Mouse (Mus musculus) heart, embryonic 15.5 days (tissue): ENCODE measurements around the gene Sla2. TPM values are rescaled to one million over a fixed set of nuclear protein-coding genes. Genes with fewer than 3 reads are reported as not detected.
"Not testable (repeated sequence)": the region's sequence is repeated elsewhere in the genome, so short reads cannot be mapped to it uniquely, and the experiment has no call there.

Experiments used
- ATAC-seq: fragments of 200-750 bp; cut with Nextera tagmentation; replicated peaks from 2 replicates; pipeline ENCODE4 v1.8.0; 2017; ENCODE audit warnings: low read depth, moderate TSS enrichment; ENCODE audit not compliant: insufficient number of reproducible peaks, insufficient read depth, low FRiP score
- H3K27ac ChIP-seq: fragments of 300-500 bp; sonication (generic); 2 replicates; pipeline ENCODE4 v1.5.1; 2015; ENCODE audit warnings: mild to moderate bottlenecking, inconsistent platforms
- H3K27me3 ChIP-seq: fragments of 300-500 bp; sonication (generic); 2 replicates; pipeline ENCODE4 v1.6.1; 2015; ENCODE audit warnings: inconsistent platforms
- H3K36me3 ChIP-seq: fragments of 300-500 bp; sonication (generic); 2 replicates; pipeline ENCODE4 v1.6.1; 2015; ENCODE audit warnings: mild to moderate bottlenecking, inconsistent platforms
- H3K4me1 ChIP-seq: fragments of 300-500 bp; sonication (generic); replicated peaks from 2 replicates; pipeline ENCODE4 v1.6.1; 2015; ENCODE audit warnings: inconsistent platforms
- H3K4me2 ChIP-seq: fragments of 300-500 bp; sonication (generic); 2 replicates; pipeline ENCODE4 v1.6.1; 2015; ENCODE audit warnings: inconsistent platforms, mild to moderate bottlenecking, moderate library complexity
- H3K4me3 ChIP-seq: fragments of 300-500 bp; sonication (generic); 2 replicates; pipeline ENCODE4 v1.5.1; 2015; ENCODE audit warnings: mild to moderate bottlenecking, inconsistent platforms
- H3K9ac ChIP-seq: fragments of 300-500 bp; sonication (generic); 2 replicates; pipeline ENCODE4 v1.6.1; 2015; ENCODE audit warnings: mild to moderate bottlenecking, inconsistent platforms
- H3K9me3 ChIP-seq: fragments of 300-500 bp; sonication (generic); replicated peaks from 2 replicates; pipeline ENCODE4 v1.6.1; 2016; ENCODE audit warnings: inconsistent platforms
- WGBS: fragments of 180-500 bp; shearing (Covaris S2); methylation state at CpG from one replicate; pipeline ENCODE4 v1.1.7; 2015; ENCODE audit warnings: mixed read lengths; 5-methylcytosine and 5-hydroxymethylcytosine counted together
- polyA plus RNA-seq: library from polyadenylated mRNA; unstranded; fragments of >200 nt; fragmentation: Nextera tagmentation; extraction: Ambion mirVana; gene quantifications from 2 replicates; pipeline ENCODE4 v1.2.1, GENCODE M21; 2015

Sla2 gene
- polyA plus RNA-seq, 1 experiment from 2014 or later = 0.58 TPM

DNA sequence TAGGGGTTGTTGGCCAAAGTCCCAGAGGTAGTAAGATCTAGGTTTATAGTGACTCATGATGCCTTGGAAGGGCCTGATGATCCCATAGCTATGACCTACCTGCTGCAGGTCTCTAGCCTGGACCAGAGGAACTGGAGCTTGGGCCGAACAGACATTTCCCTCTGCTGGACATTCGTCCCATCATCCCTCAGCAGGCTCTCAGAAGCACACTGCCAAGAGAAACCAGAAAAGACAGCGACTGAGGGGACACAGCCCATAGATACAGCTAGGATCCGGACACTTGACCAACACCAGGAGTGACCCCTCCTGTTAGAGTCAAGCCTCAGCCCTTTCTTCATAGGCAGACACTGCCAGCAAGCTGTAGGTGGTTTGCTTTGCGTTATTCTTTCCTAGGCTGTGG, 36.1 kb upstream of the Sla2 start:
- Histone ChIP-seq H3K4me2 (no peak overlapping the region), H3K4me3 (no peak overlapping the region), H3K4me1 (no peaks in the 10 kb centered on the region; the same call in 1 of the 2 replicates), H3K27ac (no peak overlapping the region), H3K9me3 (no peaks in the 10 kb centered on the region), H3K27me3 (no peaks in the 10 kb centered on the region), H3K9ac (no peak overlapping the region), H3K36me3 (no peaks in the 10 kb centered on the region)
- ATAC-seq = no peak
- WGBS = 84% methylated on average over 5 of the region's 5 CpGs

DNA sequence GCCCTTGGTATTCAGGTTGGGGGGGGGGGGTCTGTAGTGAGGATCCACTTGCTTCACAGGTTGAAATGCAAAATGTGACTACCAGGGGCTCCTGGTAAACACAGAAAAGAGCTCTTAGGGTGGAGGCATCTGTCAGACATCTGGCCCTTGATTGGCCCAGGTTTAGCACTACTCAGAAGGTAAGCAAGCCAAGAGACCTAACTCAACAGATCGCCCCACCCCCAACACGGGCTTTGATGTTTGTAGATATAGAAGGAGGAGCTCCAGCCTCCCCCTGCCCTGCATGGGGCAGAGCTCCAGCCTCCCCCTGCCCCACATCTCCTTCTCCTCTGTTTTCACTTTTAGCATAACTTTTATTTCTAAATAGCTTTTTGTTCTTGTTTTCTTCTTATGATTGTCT, 32.8 kb upstream of the Sla2 start:
- H3K27ac ChIP-seq = no peak overlapping the region
- H3K27me3 ChIP-seq = no peaks in the 10 kb centered on the region
- no peak for ATAC-seq
- H3K9ac ChIP-seq = no peak overlapping the region
- no peaks in the 10 kb centered on the region for H3K36me3 ChIP-seq
- H3K9me3 ChIP-seq = no peaks in the 10 kb centered on the region
- H3K4me2 ChIP-seq = no peak overlapping the region
- WGBS = 40% methylated on average over 2 of the region's 2 CpGs
- no peak overlapping the region for H3K4me3 ChIP-seq
- no peaks in the 10 kb centered on the region; the same call in 1 of the 2 replicates for H3K4me1 ChIP-seq

DNA sequence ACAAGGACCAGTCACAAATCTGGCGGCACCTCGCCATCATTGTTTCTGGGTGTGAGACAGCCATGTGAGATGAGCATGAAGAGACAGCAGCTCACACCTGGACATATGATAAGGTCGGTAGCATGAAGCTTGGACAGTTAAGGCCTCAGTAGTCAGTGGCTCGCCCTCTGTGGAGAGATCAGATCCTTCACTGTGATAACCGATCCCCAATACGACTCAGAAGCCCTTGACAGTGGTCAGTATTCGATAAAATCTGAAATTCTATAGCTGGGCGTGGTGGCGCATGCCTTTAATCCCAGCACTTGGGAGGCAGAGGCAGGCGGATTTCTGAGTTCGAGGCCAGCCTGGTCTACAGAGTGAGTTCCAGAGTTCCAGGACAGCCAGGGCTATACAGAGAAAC, 32.2 kb upstream of the Sla2 start:
- H3K36me3 ChIP-seq, H3K27me3 ChIP-seq, H3K4me1 ChIP-seq, H3K9me3 ChIP-seq, H3K27ac ChIP-seq, H3K9ac ChIP-seq, H3K4me3 ChIP-seq, ATAC-seq, H3K4me2 ChIP-seq: not testable (repeated sequence)
- 84% methylated on average over 11 of the region's 11 CpGs for WGBS

DNA sequence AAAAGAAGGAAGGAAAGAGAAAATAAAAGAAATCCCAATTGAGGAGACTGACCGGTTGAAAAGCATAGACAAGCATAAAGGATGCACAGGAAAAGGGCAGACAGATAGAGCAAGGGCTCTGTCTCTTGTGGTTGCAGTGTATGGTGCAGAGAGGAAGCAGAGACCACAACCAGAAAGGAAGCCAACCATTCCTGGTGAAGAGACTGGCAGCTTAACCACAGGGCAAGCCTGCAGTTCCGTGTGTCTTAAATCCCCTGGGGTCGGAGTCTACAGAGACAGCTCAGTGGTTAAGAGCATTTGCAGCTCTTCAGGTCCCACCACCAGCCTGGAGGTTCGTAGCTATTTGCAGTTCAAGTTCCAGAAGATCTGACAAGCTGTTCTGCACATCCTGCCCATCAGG, 31.6 kb upstream of the Sla2 start:
- H3K27ac ChIP-seq = no peak overlapping the region
- no peak overlapping the region for H3K4me3 ChIP-seq
- H3K9me3 ChIP-seq = no peaks in the 10 kb centered on the region
- H3K36me3 ChIP-seq = no peaks in the 10 kb centered on the region
- H3K4me2 ChIP-seq = no peak overlapping the region
- H3K9ac ChIP-seq = no peak overlapping the region
- H3K27me3 ChIP-seq = no peaks in the 10 kb centered on the region
- 52% methylated on average over 4 of the region's 4 CpGs for WGBS
- no peak for ATAC-seq
- H3K4me1 ChIP-seq = no peaks in the 10 kb centered on the region

DNA sequence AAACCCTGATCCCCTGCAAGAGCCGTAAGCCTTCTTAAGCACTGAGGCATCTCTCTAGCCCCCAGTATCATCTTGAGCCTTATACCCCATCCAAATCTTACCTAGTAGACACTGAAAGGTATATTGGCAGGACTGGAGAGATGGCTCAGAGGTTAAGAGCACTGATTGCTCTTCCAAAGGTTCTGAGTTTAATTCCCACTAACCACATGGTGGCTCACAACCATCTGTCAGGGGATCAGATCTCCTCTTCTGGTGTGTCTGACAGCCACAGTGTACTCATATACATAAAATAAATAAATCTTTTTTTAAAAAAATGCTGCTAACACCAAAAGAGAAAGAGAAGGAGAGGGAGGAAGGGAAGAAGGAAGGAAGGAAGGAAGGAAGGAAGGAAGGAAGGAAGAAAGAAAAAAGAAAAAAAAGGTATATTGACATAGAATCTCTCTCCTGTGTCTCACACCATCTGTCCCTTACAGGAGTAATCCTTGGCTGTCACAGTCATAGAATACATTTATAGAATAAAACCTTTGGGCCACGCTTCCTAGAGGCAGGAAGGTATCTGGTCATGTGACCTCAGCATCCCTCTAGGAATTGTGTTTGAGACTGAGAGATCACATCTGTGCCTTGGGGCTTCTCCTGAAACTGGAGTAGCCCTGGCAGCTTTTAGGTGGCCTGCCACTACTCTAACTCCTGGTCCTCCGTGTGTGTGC, 29.6 kb upstream of the Sla2 start:
- Histone ChIP-seq H3K27ac (no peak overlapping the region), H3K9ac (no peak overlapping the region), H3K4me1 (no peaks in the 10 kb centered on the region), H3K4me3 (no peak overlapping the region), H3K4me2 (no peak overlapping the region), H3K9me3 (no peaks in the 10 kb centered on the region), H3K27me3 (no peaks in the 10 kb centered on the region), H3K36me3 (no peaks in the 10 kb centered on the region)
- no peak for ATAC-seq
- 90% methylated on average over 3 of the region's 3 CpGs for WGBS

DNA sequence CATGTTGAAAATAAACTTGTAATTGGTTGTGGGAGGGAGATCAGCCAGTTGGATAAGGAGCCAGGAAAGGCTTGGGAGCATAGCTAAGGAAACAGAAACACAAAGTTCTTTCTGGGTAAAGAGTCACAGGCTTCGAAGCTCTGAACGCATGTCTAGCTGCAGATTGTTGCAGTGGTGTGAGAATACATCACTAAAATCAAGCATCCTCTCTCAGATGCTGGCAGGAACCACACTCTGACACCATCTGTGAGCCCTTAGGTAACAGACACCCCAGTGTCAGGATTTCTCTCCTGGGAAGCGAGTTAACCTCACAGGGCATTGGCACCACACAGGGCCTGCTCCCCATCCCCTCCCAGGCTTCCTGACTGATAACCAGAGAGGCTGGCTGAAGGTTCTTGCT, 28.6 kb upstream of the Sla2 start:
- Histone ChIP-seq H3K9ac (no peak overlapping the region), H3K36me3 (no peaks in the 10 kb centered on the region), H3K27ac (no peak overlapping the region), H3K9me3 (no peaks in the 10 kb centered on the region), H3K4me2 (no peak overlapping the region), H3K27me3 (no peaks in the 10 kb centered on the region), H3K4me1 (no peaks in the 10 kb centered on the region), H3K4me3 (no peak overlapping the region)
- WGBS = 61% methylated on average over 3 of the region's 3 CpGs
- ATAC-seq = no peak

DNA sequence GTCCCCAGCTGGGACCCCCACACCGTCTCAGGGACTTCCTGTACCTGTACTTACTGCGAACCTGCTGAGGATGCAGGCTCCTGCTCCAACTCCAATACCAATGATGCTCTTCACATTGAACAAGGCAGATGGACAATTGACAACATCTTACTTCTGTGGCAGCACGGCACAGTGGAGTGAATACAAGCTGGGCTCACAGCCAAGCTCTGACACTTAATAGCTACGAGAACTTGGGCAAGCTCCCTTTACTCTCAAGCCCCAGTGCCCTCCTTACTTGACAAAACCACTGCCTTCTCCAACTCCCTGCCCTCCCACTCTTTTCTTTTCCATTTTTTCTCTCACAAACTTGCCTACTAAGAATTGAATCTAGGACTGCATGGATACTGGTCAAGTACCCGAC, 26.2 kb upstream of the Sla2 start:
- H3K9ac ChIP-seq = no peak overlapping the region
- no peaks in the 10 kb centered on the region for H3K27me3 ChIP-seq
- no peaks in the 10 kb centered on the region for H3K4me1 ChIP-seq
- H3K4me3 ChIP-seq = no peak overlapping the region
- no peaks in the 10 kb centered on the region for H3K36me3 ChIP-seq
- H3K9me3 ChIP-seq = no peaks in the 10 kb centered on the region
- no peak overlapping the region for H3K27ac ChIP-seq
- no peak overlapping the region for H3K4me2 ChIP-seq
- 51% methylated on average over 5 of the region's 5 CpGs for WGBS
- ATAC-seq = no peak

DNA sequence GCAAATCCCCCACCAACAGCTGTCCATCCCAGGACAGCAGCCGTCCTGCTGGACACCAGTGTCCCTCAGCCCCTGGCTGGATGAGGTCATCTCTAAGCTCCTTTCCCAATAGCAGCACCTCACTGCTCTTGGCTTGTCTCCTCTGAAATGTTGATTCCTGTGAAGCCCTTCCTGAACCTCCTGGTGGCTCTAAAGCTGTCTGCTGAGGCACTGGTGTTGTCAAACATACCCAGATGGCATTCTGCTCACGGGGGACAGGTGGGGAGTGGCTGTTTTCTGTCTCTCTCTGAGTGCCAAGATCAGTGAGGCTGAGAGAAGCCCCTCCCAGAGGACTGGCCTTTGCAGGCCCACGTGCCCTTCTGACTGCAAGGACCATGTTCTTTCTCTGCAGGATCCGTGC, 18.9 kb upstream of the Sla2 start:
- H3K36me3 ChIP-seq, H3K9ac ChIP-seq, H3K4me1 ChIP-seq, ATAC-seq, H3K27ac ChIP-seq, H3K4me2 ChIP-seq, H3K27me3 ChIP-seq, H3K4me3 ChIP-seq, H3K9me3 ChIP-seq: not testable (repeated sequence)
- WGBS = 36% methylated on average over 4 of the region's 4 CpGs

DNA sequence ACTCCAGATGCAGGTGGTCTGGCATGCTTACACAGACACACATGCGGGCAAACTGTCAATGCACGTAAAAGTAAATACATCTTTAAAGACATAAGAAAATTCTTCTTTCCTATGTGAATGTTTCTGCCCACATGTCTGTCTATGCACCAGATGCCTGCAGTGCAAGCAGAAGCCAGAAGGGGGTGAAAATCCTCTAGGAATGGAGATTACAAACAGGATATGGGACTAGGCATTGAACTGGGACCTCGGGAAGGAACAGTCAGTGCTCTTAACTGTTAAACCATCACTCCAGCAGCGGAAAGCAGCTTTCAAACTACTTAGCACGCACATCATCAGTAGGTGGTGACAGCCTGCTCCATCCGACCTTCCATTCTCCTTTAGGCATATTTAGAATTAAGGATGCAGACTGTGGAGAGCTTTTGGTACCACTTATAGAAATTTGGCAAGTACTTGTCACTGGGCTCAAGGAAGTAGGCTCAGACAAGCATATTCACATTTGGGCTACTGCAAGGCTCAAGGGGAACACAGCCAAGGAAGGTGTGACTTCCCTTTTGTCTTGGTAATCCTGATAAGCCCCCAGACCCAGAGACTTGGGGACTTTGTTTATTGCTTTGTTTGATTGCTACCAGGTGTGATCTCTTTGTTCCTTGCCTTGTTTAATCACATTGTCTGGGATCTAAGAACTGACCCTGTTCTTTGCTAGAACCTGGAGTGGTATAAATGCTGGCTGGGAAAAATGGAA, 18.2 kb upstream of the Sla2 start:
- Histone ChIP-seq H3K4me1 (no peaks in the 10 kb centered on the region), H3K9me3 (no peaks in the 10 kb centered on the region), H3K9ac (no peak overlapping the region), H3K36me3 (no peaks in the 10 kb centered on the region), H3K4me2 (no peak overlapping the region), H3K27me3 (no peaks in the 10 kb centered on the region), H3K27ac (no peak overlapping the region), H3K4me3 (no peak overlapping the region)
- no peak for ATAC-seq
- WGBS = 23% methylated on average over 6 of the region's 6 CpGs

DNA sequence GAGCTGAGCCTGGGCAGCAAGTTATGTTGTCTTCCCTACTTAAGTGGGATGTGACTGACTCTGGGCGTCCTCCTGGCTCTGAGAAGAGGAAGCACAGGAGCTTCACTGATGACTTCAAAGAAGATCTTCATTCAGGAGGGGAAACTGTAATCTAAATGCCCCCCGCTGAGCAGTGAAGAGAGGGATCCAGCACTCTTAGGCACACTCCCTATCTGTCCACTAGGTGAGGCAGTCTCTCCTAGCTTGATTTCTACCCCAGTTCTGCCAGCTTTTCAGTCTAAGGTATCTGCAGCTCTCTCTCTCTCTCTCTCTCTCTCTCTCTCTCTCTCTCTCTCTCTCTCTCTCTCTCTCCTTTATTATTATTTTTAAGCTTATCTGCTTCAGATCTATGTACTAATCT, 16.4 kb upstream of the Sla2 start:
- WGBS = 26% methylated on average over 2 of the region's 2 CpGs
- Histone ChIP-seq H3K36me3 (no peaks in the 10 kb centered on the region), H3K9ac (no peak overlapping the region), H3K27me3 (no peaks in the 10 kb centered on the region), H3K4me1 (peaks cover 4% of the 10 kb centered on the region), H3K27ac (no peak overlapping the region), H3K4me2 (no peak overlapping the region), H3K4me3 (no peak overlapping the region), H3K9me3 (no peaks in the 10 kb centered on the region)
- no peak for ATAC-seq

DNA sequence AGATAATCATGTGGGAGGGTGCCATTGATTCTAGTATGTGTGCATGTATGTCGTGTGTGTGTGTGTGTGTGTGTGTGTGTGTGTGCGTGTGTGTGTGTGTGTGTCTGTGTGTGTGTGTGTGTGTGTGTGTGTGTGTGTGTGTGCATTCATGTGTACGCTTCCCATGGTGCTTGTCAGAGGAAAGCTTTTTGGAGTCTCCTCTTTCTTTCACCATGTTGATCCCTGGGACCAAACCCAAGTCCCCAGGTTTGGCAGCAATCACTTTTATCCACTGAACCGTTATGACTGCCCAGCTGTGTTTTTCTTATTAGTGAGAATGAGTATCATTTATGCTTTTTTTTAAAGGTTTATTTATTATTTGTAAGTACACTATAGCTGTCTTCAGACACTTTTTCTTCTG, 15.4 kb upstream of the Sla2 start:
- not testable (repeated sequence) for H3K27ac ChIP-seq, H3K27me3 ChIP-seq, H3K9me3 ChIP-seq, H3K9ac ChIP-seq, H3K4me1 ChIP-seq, H3K4me3 ChIP-seq, H3K36me3 ChIP-seq, H3K4me2 ChIP-seq, ATAC-seq
- WGBS = 78% methylated on average over 4 of the region's 4 CpGs

DNA sequence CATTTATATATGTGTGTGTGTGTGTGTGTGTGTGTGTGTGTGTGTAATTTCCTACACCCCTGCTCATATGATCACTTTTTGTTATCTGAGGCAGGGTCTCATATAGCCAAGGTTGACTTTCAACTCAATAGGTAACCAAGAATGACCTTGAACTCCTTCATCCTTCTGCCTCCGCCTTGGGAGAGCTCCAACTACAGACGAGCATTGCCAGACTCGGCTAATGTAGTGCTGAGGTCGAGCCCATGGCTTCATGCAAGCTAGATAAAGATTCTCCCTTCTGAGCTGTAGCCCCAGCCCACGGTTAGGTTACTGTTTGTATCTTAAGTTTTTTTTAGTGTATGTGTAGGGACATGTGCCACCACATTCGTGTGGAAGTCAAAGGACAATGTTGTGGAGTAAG, 14.9 kb upstream of the Sla2 start:
- Histone ChIP-seq H3K9ac (no peak overlapping the region), H3K4me2 (no peak overlapping the region), H3K4me1 (peaks cover 10% of the 10 kb centered on the region), H3K9me3 (no peaks in the 10 kb centered on the region), H3K4me3 (no peak overlapping the region), H3K27ac (no peak overlapping the region), H3K27me3 (no peaks in the 10 kb centered on the region), H3K36me3 (no peaks in the 10 kb centered on the region)
- ATAC-seq = no peak
- 54% methylated on average over 6 of the region's 6 CpGs for WGBS
